Mouse (Mus musculus): ENCODE results near the gene Pelp1. TPM values are rescaled to one million over a fixed set of nuclear protein-coding genes. Genes with fewer than 3 reads are reported as not detected.
"Not testable (repeated sequence)": the region's sequence is repeated elsewhere in the genome, so short reads cannot be mapped to it uniquely, and the experiment has no call there.

Gene Pelp1
- total RNA-seq, 4 experiments from 2014 or later: 19.6 to 23.3 (median 20.6) TPM

GRCm38 (mm10) chr11:70426598-70426997 lies 16.8 kb upstream of the Pelp1 start:
- not testable (repeated sequence) for DNase-seq (ENCODE audit: low spot score in 2 of 2)

DNA sequence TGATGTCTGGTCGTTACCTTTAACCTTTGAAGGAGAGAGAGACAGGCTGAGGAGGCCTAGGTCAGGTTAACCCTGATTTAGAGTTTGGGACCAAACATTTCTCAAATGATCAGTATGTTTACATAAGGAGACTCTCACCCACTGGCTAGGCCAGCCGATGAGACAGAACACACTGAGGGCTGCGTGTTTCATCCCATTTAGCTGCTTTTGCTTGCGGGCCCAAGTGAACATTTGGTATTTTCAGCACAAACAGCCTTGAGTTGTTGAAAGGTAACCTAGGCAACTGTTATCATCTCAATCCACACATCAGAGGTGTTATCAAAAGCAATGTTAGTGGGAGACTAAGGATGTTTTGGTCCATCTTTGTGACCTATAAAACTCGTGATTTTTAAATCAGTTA lies 9.7 kb upstream of the Pelp1 start:
- DNase-seq (ENCODE audit: low spot score in 2 of 2): no peak

- no peak for DNase-seq (ENCODE audit: low spot score in 2 of 2)
Measured at GRCm38 (mm10) chr11:70418199-70418598, 8.4 kb upstream of the Pelp1 start.

- peak; percentile 35 to 49 for DNase-seq (ENCODE audit: low spot score in 2 of 2)
Measured at GRCm38 (mm10) chr11:70413961-70414360, 4.1 kb upstream of the Pelp1 start.

DNA sequence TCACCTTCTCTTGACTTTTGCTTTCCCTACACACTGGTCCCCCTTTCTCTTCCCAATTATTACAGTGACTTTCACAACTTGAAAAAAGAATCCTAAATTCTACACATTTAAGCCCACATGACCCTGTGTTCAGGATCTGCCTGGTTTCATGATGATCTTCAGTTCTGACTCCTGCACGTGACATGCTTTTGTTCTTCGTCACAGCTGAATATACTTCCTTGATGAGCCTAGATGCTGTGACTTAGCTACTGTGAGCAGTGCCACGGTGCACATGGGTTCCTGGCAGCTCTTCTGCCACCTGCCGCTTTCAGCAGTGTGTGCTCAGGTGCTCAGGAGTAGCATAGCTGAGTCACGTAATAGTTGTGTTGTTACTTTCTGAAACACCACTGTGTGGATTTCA lies 2.8 kb upstream of the Pelp1 start:
- no peak for DNase-seq (ENCODE audit: low spot score in 2 of 2)

DNA sequence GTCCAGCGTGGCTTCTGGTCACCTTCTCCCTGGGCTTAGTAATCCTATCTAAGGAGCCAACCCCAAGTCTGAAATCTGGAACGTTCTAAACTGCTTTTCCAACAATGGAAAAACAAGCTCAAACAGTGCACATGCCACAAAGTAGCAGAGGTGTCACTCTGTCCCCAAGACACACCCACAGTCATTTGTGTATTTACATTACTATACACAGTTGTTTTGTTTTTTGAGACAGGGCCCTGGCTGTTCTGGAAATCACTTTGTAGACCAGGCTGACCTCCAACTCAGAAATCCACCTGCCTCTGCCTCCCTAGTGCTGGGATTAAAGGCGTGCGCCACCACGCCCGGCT lies 439 bp upstream of the Pelp1 start:
- no peak for DNase-seq (ENCODE audit: low spot score in 2 of 2)

GRCm38 (mm10) chr11:70403598-70403997 lies 6.2 kb downstream of the Pelp1 start:
- no peak for DNase-seq (ENCODE audit: low spot score in 2 of 2)

GRCm38 (mm10) chr11:70389421-70389820 lies 20.4 kb downstream of the Pelp1 start:
- DNase-seq (ENCODE audit: low spot score in 2 of 2): no peak

GRCm38 (mm10) chr11:70387436-70387835 lies 22.4 kb downstream of the Pelp1 start:
- no peak for DNase-seq (ENCODE audit: low spot score in 2 of 2)

DNA sequence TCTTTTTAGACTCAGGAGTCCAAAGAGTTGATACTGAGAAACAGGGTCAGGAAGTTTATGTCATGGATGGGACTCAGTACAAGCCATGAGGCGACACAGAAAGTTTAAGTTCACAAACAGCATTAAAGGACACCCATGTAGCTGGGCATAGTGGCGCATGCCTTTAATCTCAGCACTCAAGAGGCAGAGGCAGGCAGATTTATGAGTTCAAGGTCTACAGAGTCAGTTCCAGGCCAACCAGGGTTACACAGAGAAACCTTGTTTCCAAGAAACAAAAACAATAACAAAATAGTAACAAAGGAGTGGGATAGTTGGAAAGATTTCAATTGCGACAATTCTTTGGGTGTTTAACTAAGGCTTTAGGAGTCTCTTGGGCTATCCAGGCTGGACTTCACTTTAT lies 25.7 kb downstream of the Pelp1 start:
- DNase-seq (ENCODE audit: low spot score in 2 of 2): no peak

DNA sequence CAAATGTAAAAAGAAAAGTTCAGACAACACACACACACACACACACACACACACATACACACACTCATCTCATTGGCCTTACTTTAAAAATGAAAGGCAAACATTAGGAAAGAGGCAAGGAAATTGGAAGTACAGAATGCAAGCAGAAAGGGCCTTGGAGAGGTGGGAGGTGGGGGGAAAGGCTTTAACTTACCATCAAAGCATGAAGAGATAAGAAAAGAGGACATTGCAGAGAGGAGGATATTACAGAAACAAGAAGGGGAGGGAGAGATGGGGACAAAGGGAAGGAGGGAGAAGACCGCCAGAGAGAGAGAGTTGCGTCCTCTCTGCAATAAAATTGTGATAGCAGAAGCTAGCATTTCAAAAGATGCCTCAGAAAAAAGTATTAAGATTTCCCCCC lies 28.5 kb downstream of the Pelp1 start:
- DNase-seq (ENCODE audit: low spot score in 2 of 2): no peak

DNA sequence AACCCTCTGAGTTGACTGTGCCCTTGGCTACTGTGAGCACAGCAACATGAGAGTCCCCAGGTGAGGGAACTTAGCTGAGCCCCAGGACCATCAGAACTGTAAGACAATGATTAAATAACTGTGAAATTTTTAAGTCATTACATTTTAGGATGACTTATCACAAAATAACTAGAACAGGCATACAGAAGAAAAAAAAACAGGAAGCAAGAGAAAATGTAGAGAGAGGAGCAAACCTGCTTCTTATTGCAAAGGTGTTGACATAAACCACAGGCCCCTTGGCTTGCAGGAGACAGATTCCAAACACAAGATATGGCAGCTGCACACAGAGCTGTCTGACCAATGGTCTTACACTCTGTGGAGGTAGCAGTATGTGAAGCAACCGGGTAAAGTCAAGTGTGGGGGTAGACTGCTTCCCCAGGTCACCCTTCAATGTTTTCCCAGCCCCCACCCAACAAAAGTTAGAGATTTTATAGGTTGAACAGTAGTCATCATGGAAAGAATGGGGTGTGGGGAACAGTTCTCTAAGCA lies 29.3 kb downstream of the Pelp1 start:
- no peak for DNase-seq (ENCODE audit: low spot score in 2 of 2)

DNA sequence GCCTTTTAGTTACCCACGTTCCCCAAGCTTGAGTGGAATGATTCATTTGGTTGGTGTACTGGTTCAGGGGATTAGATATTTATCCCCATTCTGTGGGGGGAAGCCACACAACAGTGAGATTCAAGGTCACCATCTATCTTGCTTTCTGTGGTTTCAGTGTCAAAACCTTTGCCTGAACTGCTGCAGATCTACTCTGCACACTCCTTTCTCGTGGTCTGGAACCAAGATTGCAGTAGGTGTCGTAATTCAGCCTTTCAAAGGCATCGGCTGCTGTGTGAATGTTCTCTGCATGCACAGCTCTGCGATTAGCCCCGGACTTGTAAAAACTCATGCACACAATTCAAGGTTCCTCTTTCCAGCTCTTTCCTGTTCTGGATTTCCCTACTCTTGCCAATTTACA lies 33.8 kb downstream of the Pelp1 start:
- no peak for DNase-seq (ENCODE audit: low spot score in 2 of 2)

DNA sequence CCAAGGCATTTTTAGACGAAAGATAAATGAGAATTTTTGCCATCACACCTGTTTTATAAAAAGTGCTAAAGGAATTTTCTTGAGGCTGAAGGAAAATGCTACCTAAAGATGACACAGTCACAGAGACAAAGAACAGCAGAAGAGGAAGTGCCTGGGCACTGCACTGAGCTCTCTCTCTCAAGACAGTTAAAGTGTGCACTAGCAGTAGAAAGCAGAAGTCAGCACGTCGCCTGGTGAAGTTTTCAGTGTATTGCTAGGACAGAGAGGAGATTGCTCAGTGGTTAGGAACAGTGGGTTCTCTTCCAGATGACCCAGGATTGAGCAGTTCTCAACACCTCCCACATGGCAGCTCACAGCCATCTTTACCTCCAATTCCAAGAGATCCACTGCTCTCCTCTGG lies 35.5 kb downstream of the Pelp1 start:
- no peak for DNase-seq (ENCODE audit: low spot score in 2 of 2)

DNA sequence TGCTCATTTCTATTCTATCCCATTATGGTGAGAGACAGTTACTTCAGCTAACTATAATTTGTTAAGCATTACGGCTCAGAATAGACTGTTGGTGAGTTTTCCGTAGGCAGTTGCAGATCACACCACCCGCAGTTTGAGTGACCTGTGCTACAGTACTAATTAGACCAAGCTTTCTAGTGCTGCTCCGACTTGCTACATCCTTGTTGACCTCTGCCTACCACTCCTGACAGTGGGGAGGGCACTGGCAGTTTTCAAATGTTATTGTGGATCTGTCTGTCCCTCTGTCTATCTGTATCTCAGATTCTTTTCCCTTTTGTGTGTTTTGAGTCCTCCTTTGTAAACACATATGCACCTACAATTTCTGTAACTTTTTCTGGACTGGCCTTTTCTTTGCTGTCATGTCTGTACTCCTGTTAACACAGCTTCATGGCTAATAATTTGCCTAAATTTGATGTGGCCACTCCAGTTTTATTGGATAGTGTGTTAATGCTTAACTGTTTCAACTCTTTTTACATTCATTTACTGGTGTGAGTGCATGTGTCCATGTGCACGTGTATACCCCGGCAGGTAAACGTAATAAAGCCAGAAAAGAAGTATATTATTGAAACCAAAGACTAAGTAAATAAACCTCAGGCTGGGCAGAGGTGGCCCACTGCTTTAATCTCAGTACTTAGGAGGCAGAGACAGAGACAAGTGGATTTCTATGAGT lies 36.8 kb downstream of the Pelp1 start:
- DNase-seq (ENCODE audit: low spot score in 2 of 2): no peak

GRCm38 (mm10) chr11:70372396-70372795 lies 37.4 kb downstream of the Pelp1 start:
- no peak for DNase-seq (ENCODE audit: low spot score in 2 of 2)

- DNase-seq (ENCODE audit: low spot score in 2 of 2): not testable (repeated sequence)
Measured at GRCm38 (mm10) chr11:70368626-70369025, 41.2 kb downstream of the Pelp1 start.

- DNase-seq (ENCODE audit: low spot score in 2 of 2): not testable (repeated sequence)
Measured at GRCm38 (mm10) chr11:70367701-70368100, 42.1 kb downstream of the Pelp1 start.

DNA sequence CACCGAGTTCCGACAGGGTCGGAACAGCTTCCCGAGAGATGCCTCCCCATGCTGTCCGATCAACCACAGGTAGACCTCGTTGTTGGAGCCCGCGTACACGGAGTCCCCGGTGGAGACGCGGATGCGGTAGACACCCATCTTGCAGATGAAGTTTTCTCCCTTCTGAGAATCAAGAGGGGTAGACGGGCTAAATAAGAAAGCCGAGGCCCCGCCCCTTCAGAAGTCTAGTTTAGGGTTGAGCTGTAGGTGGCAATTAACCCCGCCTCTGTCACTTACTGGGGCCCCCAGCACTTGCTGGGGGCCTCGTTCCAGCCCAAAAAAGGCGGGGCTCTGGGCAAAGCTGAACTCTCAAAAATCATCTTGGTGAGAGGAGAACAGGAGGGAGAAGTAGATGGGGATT lies 58.0 kb downstream of the Pelp1 start, which contains the start of gene Alox15:
TSS of gene Alox15 (minus strand) at position 164 of the 400 bp plus-strand sequence.
- DNase-seq (ENCODE audit: low spot score in 2 of 2): no peak

DNA sequence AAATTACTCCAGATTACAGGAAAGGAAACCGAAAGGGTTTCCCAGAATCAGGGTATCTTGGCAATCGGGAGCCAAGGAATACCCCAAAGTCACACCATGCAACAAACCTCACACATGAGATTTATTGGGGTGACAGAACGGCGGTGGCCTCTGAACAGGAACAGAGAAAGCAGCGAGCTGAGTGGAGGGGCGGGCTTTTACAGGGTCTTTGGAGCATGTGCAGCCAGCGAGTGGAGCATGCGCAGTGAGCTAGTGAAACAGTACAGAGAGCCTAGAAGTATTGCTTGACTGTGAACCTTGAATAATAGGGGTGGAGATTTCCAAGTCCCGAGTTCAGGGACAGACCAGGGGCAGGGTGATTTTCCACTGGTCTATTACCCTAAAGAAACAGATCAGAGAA lies 61.2 kb downstream of the Pelp1 start:
- no peak for DNase-seq (ENCODE audit: low spot score in 2 of 2)

DNA sequence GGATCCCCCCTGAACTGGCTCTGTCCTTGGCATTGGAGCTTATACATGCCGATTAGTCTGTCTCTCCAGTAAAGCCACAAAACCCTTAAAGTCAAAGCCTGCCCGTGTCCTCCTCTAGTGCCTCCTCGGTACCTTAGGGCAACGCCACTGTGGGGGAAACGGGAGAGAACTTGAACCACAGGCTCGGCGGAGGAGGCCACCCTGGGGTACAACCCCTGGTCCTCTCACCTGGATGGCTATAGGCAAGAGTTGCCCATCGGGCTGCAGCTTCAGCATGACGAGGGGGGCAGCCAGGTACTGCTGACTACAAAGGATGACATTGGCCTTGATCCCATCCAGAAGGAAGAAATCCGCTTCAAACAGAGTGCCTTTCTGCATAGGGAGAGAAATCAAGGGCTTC lies 62.0 kb downstream of the Pelp1 start:
- DNase-seq (ENCODE audit: low spot score in 2 of 2): no peak

DNA sequence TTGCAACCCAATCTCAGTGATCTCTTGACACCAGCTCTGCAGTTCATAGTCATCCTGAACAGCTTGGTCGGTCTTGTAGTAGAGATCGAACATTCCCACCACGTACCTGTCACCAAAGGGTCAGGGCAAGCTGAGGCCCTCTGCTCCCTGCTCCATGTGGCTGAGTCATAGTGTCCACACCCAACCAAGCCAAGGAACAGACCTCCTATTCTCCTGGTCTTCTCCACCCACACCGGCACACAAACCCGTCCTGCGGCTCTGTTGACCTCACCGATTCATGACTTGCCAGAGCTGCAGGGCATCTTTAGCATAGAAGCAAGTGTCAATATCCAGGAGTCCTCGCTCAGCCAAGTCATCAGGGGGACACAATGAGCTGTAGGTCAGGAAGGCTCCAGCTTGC lies 64.3 kb downstream of the Pelp1 start:
- DNase-seq (ENCODE audit: low spot score in 2 of 2): no peak

DNA sequence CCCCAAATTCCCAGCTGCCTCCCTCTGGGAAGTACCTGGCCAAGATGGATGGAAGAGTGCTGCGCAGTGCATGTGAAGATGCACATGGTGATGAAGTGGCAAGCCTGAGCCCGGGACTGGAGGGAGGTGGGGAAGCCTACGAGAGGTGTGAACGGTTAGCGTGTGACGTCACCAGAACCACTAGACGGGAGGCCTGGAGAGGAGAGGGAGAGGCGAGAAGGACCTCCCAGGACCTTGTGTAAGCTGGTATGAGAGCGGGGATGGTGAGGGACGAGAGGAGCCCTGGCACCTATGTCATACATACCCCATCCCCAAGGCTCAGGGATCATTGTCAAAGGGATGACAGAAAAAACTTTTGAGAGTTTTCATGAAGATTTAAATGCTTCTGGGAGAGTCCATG lies 64.8 kb downstream of the Pelp1 start:
- DNase-seq (ENCODE audit: low spot score in 2 of 2): no peak

All from gastrocnemius, adult 8-10 months (tissue).